Mouse (Mus musculus) limb, embryonic 14.5 days (tissue): Measurements from ENCODE around the gene Ism2. TPM values are rescaled to one million over a fixed set of nuclear protein-coding genes. Genes with fewer than 3 reads are reported as not detected.

Source experiments
- ATAC-seq: fragments of 200-750 bp; cut with Nextera tagmentation; 2 replicates; pipeline ENCODE4 v1.8.0; 2017; ENCODE audit warnings: low read depth, moderate number of reproducible peaks, moderate TSS enrichment; ENCODE audit not compliant: low FRiP score
- DNase-seq: peaks from one replicate; pipeline ENCODE4 v3.0.0-alpha.2; 2015; ENCODE audit warnings: low spot score
- H3K27ac ChIP-seq: fragments of 300-500 bp; sonication (generic); replicated peaks from 2 replicates; pipeline ENCODE4 v1.5.1; 2014; ENCODE audit warnings: low read depth, mild to moderate bottlenecking, low read length, moderate library complexity, mixed read lengths
- H3K27me3 ChIP-seq: fragments of 300-500 bp; sonication (generic); 2 replicates; pipeline ENCODE4 v1.6.1; 2014; ENCODE audit warnings: low read length, mixed read lengths; ENCODE audit not compliant: control insufficient read depth, insufficient read depth
- H3K36me3 ChIP-seq: fragments of 300-500 bp; sonication (generic); 2 replicates; pipeline ENCODE4 v1.6.1; 2014; ENCODE audit warnings: mild to moderate bottlenecking, low read length, moderate library complexity, mixed read lengths; ENCODE audit not compliant: control insufficient read depth, insufficient read depth
- H3K4me1 ChIP-seq: fragments of 300-500 bp; sonication (generic); 2 replicates; pipeline ENCODE4 v1.6.1; 2014; ENCODE audit warnings: antibody characterized with exemption, low read length, mixed read lengths; ENCODE audit not compliant: control insufficient read depth, insufficient read depth
- H3K4me2 ChIP-seq: fragments of 300-500 bp; sonication (generic); replicated peaks from 2 replicates; pipeline ENCODE4 v1.6.1; 2014; ENCODE audit warnings: low read depth, mild to moderate bottlenecking, low read length, moderate library complexity; ENCODE audit not compliant: severe bottlenecking
- H3K4me3 ChIP-seq: fragments of 300-500 bp; sonication (generic); replicated peaks from 2 replicates; pipeline ENCODE4 v1.5.1; 2014; ENCODE audit warnings: low read length
- H3K9ac ChIP-seq: fragments of 300-500 bp; sonication (generic); 2 replicates; pipeline ENCODE4 v1.6.1; 2014; ENCODE audit warnings: mild to moderate bottlenecking, low read depth, low read length, moderate library complexity; ENCODE audit not compliant: severe bottlenecking
- H3K9me3 ChIP-seq: fragments of 300-500 bp; sonication (generic); 2 replicates; pipeline ENCODE4 v1.6.1; 2016; ENCODE audit warnings: low read length; ENCODE audit not compliant: control insufficient read depth
- POLR2A ChIP-seq: fragments of 200-500 bp; IDR thresholded peaks from 2 replicates; pipeline ENCODE4 v1.8.0; 2012; ENCODE audit warnings: inconsistent platforms, mild to moderate bottlenecking, moderate library complexity, borderline replicate concordance; ENCODE audit not compliant: insufficient read depth, insufficient read length; ENCODE audit errors: extremely low read depth
- WGBS: fragments of 180-500 bp; shearing (Covaris S2); extraction: QIAGEN DNeasy Blood & Tissue Kit; methylation state at CpG from one replicate; pipeline ENCODE4 v1.1.7; 2014; 5-methylcytosine and 5-hydroxymethylcytosine counted together
- polyA plus RNA-seq, 2 experiments: library from polyadenylated mRNA; depleted of rRNA in 1 of 2; stranded (reverse) in 1 of 2; unstranded in 1 of 2; fragments of >200 nt; fragmentation: Nextera tagmentation in 1 of 2; extraction: Ambion mirVana in 1 of 2; gene quantifications; 2 replicates each; pipeline versions ENCODE4 v1.2.1 to v1.2.3; 2012 to 2014

Ism2 gene
- polyA plus RNA-seq, 2 experiments = 1.2 to 1.4 TPM

DNA sequence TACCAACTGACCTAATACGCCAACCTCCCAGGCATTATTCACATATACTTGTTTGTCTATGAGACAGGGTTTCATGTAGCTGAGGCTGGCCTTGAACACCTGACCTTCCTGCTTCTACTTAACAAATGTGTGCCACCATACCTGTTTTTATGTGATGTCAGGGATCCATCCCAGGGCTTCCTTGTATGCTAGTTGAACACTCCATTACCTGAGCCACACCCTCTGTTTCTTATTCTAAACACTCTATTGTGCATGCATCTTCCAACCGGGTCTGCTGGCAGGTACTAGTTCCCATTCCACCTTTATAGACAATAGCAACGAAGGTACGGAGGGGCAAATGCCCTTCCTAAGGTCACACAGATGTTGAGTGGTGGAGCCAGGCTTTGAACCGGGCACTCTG lies 10.4 kb downstream of the Ism2 start:
- Histone ChIP-seq H3K9me3 (no peaks in the 10 kb centered on the region), H3K27me3 (no peaks in the 10 kb centered on the region), H3K9ac (no peak overlapping the region), H3K27ac (no peak overlapping the region), H3K36me3 (no peaks in the 10 kb centered on the region), H3K4me2 (no peak overlapping the region), H3K4me1 (no peaks in the 10 kb centered on the region), H3K4me3 (no peak overlapping the region)
- 85% methylated on average over 5 of the region's 5 CpGs for WGBS
- ATAC-seq = no peak
- no peak for TF ChIP-seq POLR2A
- no peak for DNase-seq

- H3K9me3 ChIP-seq = no peaks in the 10 kb centered on the region
- H3K4me3 ChIP-seq = no peak overlapping the region
- no peak overlapping the region for H3K4me2 ChIP-seq
- H3K27ac ChIP-seq = no peak overlapping the region
- no peaks in the 10 kb centered on the region for H3K36me3 ChIP-seq
- no peak for ATAC-seq
- H3K27me3 ChIP-seq = no peaks in the 10 kb centered on the region
- TF ChIP-seq POLR2A = no peak
- no peak for DNase-seq
- 89% methylated on average over 5 of the region's 5 CpGs for WGBS
- H3K9ac ChIP-seq = no peak overlapping the region
- no peaks in the 10 kb centered on the region for H3K4me1 ChIP-seq
Observed at GRCm38 (mm10) chr12:87284726-87285125, 14.8 kb downstream of the Ism2 start.

GRCm38 (mm10) chr12:87284268-87284667 lies 15.2 kb downstream of the Ism2 start:
- Histone ChIP-seq H3K9me3 (no peaks in the 10 kb centered on the region), H3K4me3 (no peak overlapping the region), H3K4me2 (no peak overlapping the region), H3K4me1 (no peaks in the 10 kb centered on the region), H3K36me3 (no peaks in the 10 kb centered on the region), H3K27ac (no peak overlapping the region), H3K27me3 (no peaks in the 10 kb centered on the region), H3K9ac (no peak overlapping the region)
- DNase-seq (no peak), ATAC-seq (no peak)
- 73% methylated on average over 4 of the region's 4 CpGs for WGBS
- no peak for TF ChIP-seq POLR2A

- ATAC-seq (no peak), DNase-seq (no peak)
- Histone ChIP-seq H3K4me1 (no peaks in the 10 kb centered on the region), H3K4me3 (no peak overlapping the region), H3K9ac (no peak overlapping the region), H3K36me3 (no peaks in the 10 kb centered on the region), H3K27me3 (no peaks in the 10 kb centered on the region), H3K27ac (no peak overlapping the region), H3K9me3 (no peaks in the 10 kb centered on the region), H3K4me2 (no peak overlapping the region)
- TF ChIP-seq POLR2A = no peak
- WGBS = 72% methylated on average over 7 of the region's 7 CpGs
Observed at GRCm38 (mm10) chr12:87283706-87284105, 15.8 kb downstream of the Ism2 start.

DNA sequence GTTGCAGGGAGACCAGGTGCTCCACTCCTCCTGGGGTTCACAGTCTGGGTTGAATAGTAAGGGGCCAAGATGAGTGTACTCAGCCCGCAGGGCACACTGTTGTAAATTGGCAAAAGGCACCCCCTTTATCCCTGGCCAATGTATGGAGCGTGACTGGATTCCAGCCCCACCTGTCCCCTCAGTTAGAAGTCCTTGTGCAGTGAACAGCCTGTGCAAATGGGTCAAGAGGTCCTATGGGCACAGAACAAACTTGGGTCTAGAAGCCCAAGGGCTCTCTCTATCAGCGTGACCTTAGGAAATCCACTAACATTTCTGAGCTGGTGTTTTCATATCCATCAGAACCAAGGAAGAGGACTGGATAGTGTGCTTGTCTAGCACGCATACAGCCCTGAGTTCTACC lies 16.8 kb downstream of the Ism2 start:
- WGBS = 91% methylated on average over 4 of the region's 4 CpGs
- H3K4me1 ChIP-seq = 0 out of 2 replicates have a peak, but pooled peaks cover 4% of the 10 kb centered on the region
- H3K9ac ChIP-seq = no peak overlapping the region
- no peak for TF ChIP-seq POLR2A
- H3K4me2 ChIP-seq = no peak overlapping the region
- H3K36me3 ChIP-seq = no peaks in the 10 kb centered on the region
- DNase-seq (no peak), ATAC-seq (no peak)
- no peak overlapping the region for H3K27ac ChIP-seq
- H3K9me3 ChIP-seq = no peaks in the 10 kb centered on the region
- H3K4me3 ChIP-seq = no peak overlapping the region
- no peaks in the 10 kb centered on the region for H3K27me3 ChIP-seq

- 74% methylated on average over 1 of the region's 1 CpGs for WGBS
- no peak for DNase-seq
Observed at GRCm38 (mm10) chr12:87281766-87282165, 17.7 kb downstream of the Ism2 start.

More at GRCm38 (mm10) chr12:87281766-87282165, 17.7 kb downstream of the Ism2 start:
- TF ChIP-seq POLR2A = no peak
- 0 out of 2 replicates have a peak, but pooled peaks cover 4% of the 10 kb centered on the region for H3K4me1 ChIP-seq
- ATAC-seq = no peak
- 0 out of 2 replicates have a peak, but pooled peaks cover 1% of the 10 kb centered on the region for H3K36me3 ChIP-seq
- H3K9me3 ChIP-seq = no peaks in the 10 kb centered on the region
- no peak overlapping the region for H3K4me3 ChIP-seq
- H3K4me2 ChIP-seq = no peak overlapping the region
- no peaks in the 10 kb centered on the region for H3K27me3 ChIP-seq
- no peak overlapping the region for H3K9ac ChIP-seq
- H3K27ac ChIP-seq = no peak overlapping the region
